Mouse (Mus musculus) C2C12 (cell line): Measurements from ENCODE around the gene Dennd2a.

Experiments
- CTCF ChIP-seq: IDR thresholded peaks from one replicate; pipeline ENCODE4 v1.5.1; 2011; ENCODE audit not compliant: control insufficient read depth, insufficient read depth, insufficient read length
- FOSL1 ChIP-seq: IDR thresholded peaks from one replicate; pipeline ENCODE4 v1.8.0; 2011; ENCODE audit warnings: mild to moderate bottlenecking, low read length; ENCODE audit not compliant: poor library complexity, insufficient read depth, severe bottlenecking
- MAX ChIP-seq: IDR thresholded peaks from one replicate; pipeline ENCODE4 v1.6.1; 2011; ENCODE audit warnings: mild to moderate bottlenecking, control low read depth
- MYOD1 ChIP-seq: IDR thresholded peaks from one replicate; pipeline ENCODE4 v1.6.1; 2011; ENCODE audit warnings: low read depth; ENCODE audit not compliant: control insufficient read depth, insufficient read length
- MYOG ChIP-seq: IDR thresholded peaks from one replicate; pipeline ENCODE4 v1.6.1; 2011; ENCODE audit not compliant: control insufficient read depth, insufficient read length; ENCODE audit errors: extremely low read depth
- USF1 ChIP-seq: IDR thresholded peaks from one replicate; pipeline ENCODE4 v1.6.1; 2011; ENCODE audit warnings: low read depth, mild to moderate bottlenecking, control low read depth, moderate library complexity

GRCm38 (mm10) chr6:39556900-39557659 is 587 bp downstream of the Dennd2a start:
- TF ChIP-seq CTCF (no peak), MYOG (no peak), USF1 (no peak), FOSL1 (no peak), MYOD1 (no peak), MAX (no peak)
